ENCODE assay signal across 11 mouse cellular contexts in the genomic region with DNA sequence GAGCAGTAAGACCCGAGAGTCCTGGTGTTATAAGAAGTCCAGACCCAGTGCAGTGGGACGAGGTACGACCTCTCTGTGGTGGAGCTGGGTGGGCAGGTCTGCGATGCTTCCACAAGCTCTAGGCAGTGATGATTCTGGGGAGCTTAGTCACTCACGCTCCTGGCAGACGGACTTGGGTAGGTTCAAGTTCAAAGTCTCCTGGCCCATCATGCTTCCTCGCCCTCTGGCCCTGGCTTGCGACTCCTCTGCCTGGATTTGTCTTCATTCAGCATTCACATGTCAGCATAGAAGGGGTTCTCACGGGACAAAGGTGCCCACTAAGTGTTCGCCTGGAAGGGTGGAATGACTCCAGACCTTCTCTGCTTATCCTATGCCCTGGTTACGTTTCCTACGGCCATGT.
"Had no signal": no experiment of that assay in that cellular context is flagged by ENCODE, and none has a peak within 500 bp of the region (broad histone marks: within the 10 kb centered on the region; RNA-seq: fewer than 3 reads in every experiment).

No protein-coding gene starts in this region.

- ATAC-seq: intestine, embryonic 16.5 days; midbrain, embryonic 16.5 days had no signal

- H3K27ac ChIP-seq: limb, embryonic 13.5 days; liver, embryonic 14.5 days; midbrain, embryonic 12.5 days; neural tube, embryonic 13.5 days had no signal

- H3K9ac ChIP-seq: limb, embryonic 13.5 days; liver, embryonic 14.5 days; midbrain, embryonic 12.5 days; neural tube, embryonic 13.5 days had no signal

- H3K36me3 ChIP-seq: limb, embryonic 13.5 days; midbrain, embryonic 12.5 days; neural tube, embryonic 13.5 days had no signal

- DNase-seq: left cerebral cortex, postnatal 4 days; lung, adult 18-20 months; retina, postnatal 1 day; right cerebral cortex, postnatal 14 days; thymus, postnatal 36 days had no signal

- H3K9me3 ChIP-seq: limb, embryonic 13.5 days; midbrain, embryonic 12.5 days; neural tube, embryonic 13.5 days had no signal

- H3K27me3 ChIP-seq: limb, embryonic 13.5 days; midbrain, embryonic 12.5 days; neural tube, embryonic 13.5 days had no signal

- H3K4me3 ChIP-seq: limb, embryonic 13.5 days; midbrain, embryonic 12.5 days; neural tube, embryonic 13.5 days had no signal

- H3K4me1 ChIP-seq: limb, embryonic 13.5 days; neural tube, embryonic 13.5 days had no signal

- H3K4me2 ChIP-seq: limb, embryonic 13.5 days; midbrain, embryonic 12.5 days; neural tube, embryonic 13.5 days had no signal
